Mouse (Mus musculus): ENCODE measurements around the gene Zfp706.

GRCm38 (mm10) chr15:36967381-36968211 lies 40.0 kb downstream of the Zfp706 start:
- no peak for TF ChIP-seq TAL1 (IDR thresholded peaks at IDR 0.05; ENCODE audit: low read length)
- TF ChIP-seq GATA1 (IDR thresholded peaks at IDR 0.05; ENCODE audit: low read length): no peak
